Mouse (Mus musculus) ES-E14 (cell line): ENCODE data around the gene Gtf3c1.

Experiments used
- MAFK ChIP-seq: IDR thresholded peaks from 2 replicates; pipeline ENCODE4 v1.6.1; 2014; ENCODE audit warnings: mild to moderate bottlenecking, low read depth, low read length, inconsistent platforms; ENCODE audit not compliant: insufficient read depth
- ZC3H11A ChIP-seq: IDR thresholded peaks from 2 replicates; pipeline ENCODE4 v1.6.1; 2012; ENCODE audit warnings: low read depth, mild to moderate bottlenecking, inconsistent platforms, low read length, borderline replicate concordance

- TF ChIP-seq MAFK (no peak), ZC3H11A (no peak)
These were observed 104.4 kb downstream of the Gtf3c1 start, which contains the start of gene Il21r for GRCm38 (mm10) chr7:125603185-125603631.
